Mouse (Mus musculus): ENCODE measurements around the gene Tbc1d16. TPM values are rescaled to one million over a fixed set of nuclear protein-coding genes. Genes with fewer than 3 reads are reported as not detected.
"Not testable (repeated sequence)": the region's sequence is repeated elsewhere in the genome, so short reads cannot be mapped to it uniquely, and the experiment has no call there.

The Tbc1d16 gene
- total RNA-seq (2021): 100 to 1,000 TPM in 1 of 2 experiments, 10 to 100 TPM in 1; 98.2 to 108 TPM

GRCm38 (mm10) chr11:119228091-119228781 is at the start of gene Tbc1d16, which contains the start of gene Ccdc40:
Gene Tbc1d16, minus strand, starts transcription at chr11:119228499.
Gene Ccdc40, plus strand, starts transcription at chr11:119228572.
- peak in 1 of 2 experiments; percentile 81 for DNase-seq (ENCODE audit: extremely low spot score in 1 of 2, low spot score in 2 of 2)
- intact Hi-C loops (cut with DNase I): no loop called here

GRCm38 (mm10) chr11:119273186-119273930 is 45.1 kb upstream of the Tbc1d16 start:
- intact Hi-C loops (cut with DNase I): no loop called here
- no peak for DNase-seq (ENCODE audit: extremely low spot score in 1 of 2, low spot score in 2 of 2)

GRCm38 (mm10) chr11:119272492-119272891 is 44.2 kb upstream of the Tbc1d16 start:
- intact Hi-C loops (cut with DNase I); DNase-seq (ENCODE audit: extremely low spot score in 1 of 2, low spot score in 2 of 2): not testable (repeated sequence)

GRCm38 (mm10) chr11:119268557-119269195 is 40.4 kb upstream of the Tbc1d16 start:
- peak; percentile 57 to 66 for DNase-seq (ENCODE audit: extremely low spot score in 1 of 2, low spot score in 2 of 2)
- intact Hi-C loops (cut with DNase I): no loop called here

- intact Hi-C loops (cut with DNase I): no loop called here
- DNase-seq (ENCODE audit: extremely low spot score in 1 of 2, low spot score in 2 of 2): peak; percentile 91 to 97
Measured at GRCm38 (mm10) chr11:119267768-119268556, 39.7 kb upstream of the Tbc1d16 start, which contains the start of gene Gaa. Gene Gaa, plus strand, starts transcription at chr11:119267887.

- intact Hi-C loops (cut with DNase I): no loop called here
- peak in 1 of 2 experiments; percentile 56 for DNase-seq (ENCODE audit: extremely low spot score in 1 of 2, low spot score in 2 of 2)
Measured at GRCm38 (mm10) chr11:119267241-119267674, 39.0 kb upstream of the Tbc1d16 start.

- DNase-seq (ENCODE audit: extremely low spot score in 1 of 2, low spot score in 2 of 2): no peak
- intact Hi-C loops (cut with DNase I): no loop called here
Measured at GRCm38 (mm10) chr11:119265811-119266210, 37.5 kb upstream of the Tbc1d16 start.

GRCm38 (mm10) chr11:119264413-119264812 is 36.1 kb upstream of the Tbc1d16 start:
- intact Hi-C loops (cut with DNase I): no loop called here
- DNase-seq (ENCODE audit: extremely low spot score in 1 of 2, low spot score in 2 of 2): no peak

GRCm38 (mm10) chr11:119259977-119260376 is 31.7 kb upstream of the Tbc1d16 start:
- intact Hi-C loops (cut with DNase I): no loop called here
- DNase-seq (ENCODE audit: extremely low spot score in 1 of 2, low spot score in 2 of 2): no peak

- DNase-seq (ENCODE audit: extremely low spot score in 1 of 2, low spot score in 2 of 2): peak; percentile 53 to 77
- intact Hi-C loops (cut with DNase I): no loop called here
Measured at GRCm38 (mm10) chr11:119258572-119259322, 30.4 kb upstream of the Tbc1d16 start.

GRCm38 (mm10) chr11:119258216-119258571 is 29.9 kb upstream of the Tbc1d16 start:
- intact Hi-C loops (cut with DNase I): no loop called here
- no peak for DNase-seq (ENCODE audit: extremely low spot score in 1 of 2, low spot score in 2 of 2)

GRCm38 (mm10) chr11:119256557-119256956 is 28.3 kb upstream of the Tbc1d16 start:
- DNase-seq (ENCODE audit: extremely low spot score in 1 of 2, low spot score in 2 of 2); intact Hi-C loops (cut with DNase I): not testable (repeated sequence)

GRCm38 (mm10) chr11:119252854-119253541 is 24.7 kb upstream of the Tbc1d16 start:
- DNase-seq (ENCODE audit: extremely low spot score in 1 of 2, low spot score in 2 of 2): peak in 1 of 2 experiments; percentile 71
- intact Hi-C loops (cut with DNase I): no loop called here

- intact Hi-C loops (cut with DNase I): no loop called here
- DNase-seq (ENCODE audit: extremely low spot score in 1 of 2, low spot score in 2 of 2): no peak
Measured at GRCm38 (mm10) chr11:119250998-119251397, 22.7 kb upstream of the Tbc1d16 start.

GRCm38 (mm10) chr11:119249011-119249410 is 20.7 kb upstream of the Tbc1d16 start:
- intact Hi-C loops (cut with DNase I): loop anchor here (5.0 kb wide), 1 partner anchor 42 kb away; no protein-coding TSS in a partner anchor
- DNase-seq (ENCODE audit: extremely low spot score in 1 of 2, low spot score in 2 of 2): peak in 1 of 2 experiments; percentile 67

- DNase-seq (ENCODE audit: extremely low spot score in 1 of 2, low spot score in 2 of 2): not testable (repeated sequence)
- intact Hi-C loops (cut with DNase I): loop anchor here (5.0 kb wide), 1 partner anchor 38 kb away; no protein-coding TSS in a partner anchor
Measured at GRCm38 (mm10) chr11:119245543-119245942, 17.2 kb upstream of the Tbc1d16 start.

- no peak for DNase-seq (ENCODE audit: extremely low spot score in 1 of 2, low spot score in 2 of 2)
- intact Hi-C loops (cut with DNase I): no loop called here
Measured at GRCm38 (mm10) chr11:119239480-119239879, 11.2 kb upstream of the Tbc1d16 start.
